Mouse (Mus musculus): ENCODE measurements around the gene Rps6kb2.
A peak's percentile ranks its signal among the peaks of the same experiment; 100 is the strongest.

Rps6kb2 gene

GRCm38 (mm10) chr19:4162646-4163542 lies at the start of gene Rps6kb2:
TSS of gene Rps6kb2 (minus strand) at chr19:4163354.
- DNase-seq = peak; percentile 96

DNA sequence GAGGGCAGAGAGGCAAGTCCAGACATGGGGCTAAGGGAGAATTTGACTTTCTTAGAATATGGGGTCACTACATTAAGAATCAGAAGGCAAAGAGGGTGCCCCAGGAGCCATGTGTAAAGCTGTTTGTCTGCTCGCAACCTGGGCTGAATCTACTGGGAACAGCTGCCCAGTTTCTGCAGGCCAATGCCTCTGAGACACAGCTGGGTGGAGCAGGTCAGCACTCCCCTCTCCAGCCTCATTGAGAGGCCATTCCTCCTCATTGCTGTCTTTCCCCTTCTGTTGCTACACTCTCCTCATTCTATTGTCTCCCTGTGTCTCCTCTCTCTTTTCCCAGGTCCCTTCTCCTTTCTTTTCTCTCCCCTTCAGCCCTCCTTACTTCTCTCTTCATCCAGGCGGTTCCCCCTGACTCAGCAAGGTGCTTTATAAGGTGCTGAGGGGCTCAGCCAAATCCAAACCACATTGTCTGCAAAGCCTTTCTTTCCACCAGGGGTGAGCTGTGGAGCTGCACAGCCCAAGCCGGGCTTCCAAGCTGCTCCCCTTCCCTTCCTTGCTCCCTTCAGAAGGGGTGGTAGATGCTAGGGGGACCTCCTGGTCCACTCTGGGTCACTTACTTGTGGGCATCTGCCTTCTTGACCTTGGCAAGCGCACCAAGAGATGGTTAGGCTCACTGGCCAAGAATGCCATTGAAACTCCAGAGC lies 48.9 kb upstream of the Rps6kb2 start:
- DNase-seq = no peak

DNA sequence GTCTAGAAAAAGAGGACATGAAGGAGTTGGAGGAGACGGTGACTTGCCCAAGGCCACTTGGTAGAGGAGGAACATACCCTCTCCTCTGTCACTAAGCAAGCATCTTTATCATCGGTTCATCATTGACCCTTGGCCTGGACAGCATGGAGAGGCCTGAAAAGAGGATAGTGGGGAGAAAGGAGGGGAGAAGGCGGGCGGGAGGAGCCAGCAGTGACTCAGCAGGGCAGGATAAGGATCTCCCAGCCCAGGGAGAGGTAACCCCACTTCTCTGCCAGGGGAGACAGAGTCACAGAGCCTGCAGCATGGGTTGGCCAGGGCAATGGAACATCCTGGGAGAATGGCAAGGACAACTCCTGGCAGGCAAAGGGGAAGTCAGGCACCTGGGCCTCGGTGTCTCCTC lies 45.4 kb upstream of the Rps6kb2 start:
- no peak for DNase-seq

DNA sequence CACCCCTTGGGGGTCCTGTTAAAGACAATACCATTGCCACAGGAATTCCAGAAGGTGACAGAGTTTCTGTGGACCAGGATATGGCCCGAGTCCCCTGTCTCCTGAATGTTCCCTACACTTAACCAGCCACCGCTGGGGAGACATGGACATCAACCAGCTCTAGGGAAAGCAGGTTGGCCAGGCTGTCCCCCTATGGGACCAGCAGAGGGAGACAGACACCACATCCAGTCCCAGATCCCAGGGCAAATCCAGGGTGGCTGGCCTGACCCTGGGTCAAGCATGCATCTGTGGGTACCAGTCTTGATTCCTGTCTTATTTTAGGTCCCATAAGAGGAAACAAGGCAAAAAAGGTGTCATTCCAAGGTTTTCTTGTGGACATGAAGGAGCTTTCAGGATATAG lies 43.8 kb upstream of the Rps6kb2 start:
- peak; percentile 67 for DNase-seq

GRCm38 (mm10) chr19:4204889-4205288 lies 41.7 kb upstream of the Rps6kb2 start:
- DNase-seq = no peak

DNA sequence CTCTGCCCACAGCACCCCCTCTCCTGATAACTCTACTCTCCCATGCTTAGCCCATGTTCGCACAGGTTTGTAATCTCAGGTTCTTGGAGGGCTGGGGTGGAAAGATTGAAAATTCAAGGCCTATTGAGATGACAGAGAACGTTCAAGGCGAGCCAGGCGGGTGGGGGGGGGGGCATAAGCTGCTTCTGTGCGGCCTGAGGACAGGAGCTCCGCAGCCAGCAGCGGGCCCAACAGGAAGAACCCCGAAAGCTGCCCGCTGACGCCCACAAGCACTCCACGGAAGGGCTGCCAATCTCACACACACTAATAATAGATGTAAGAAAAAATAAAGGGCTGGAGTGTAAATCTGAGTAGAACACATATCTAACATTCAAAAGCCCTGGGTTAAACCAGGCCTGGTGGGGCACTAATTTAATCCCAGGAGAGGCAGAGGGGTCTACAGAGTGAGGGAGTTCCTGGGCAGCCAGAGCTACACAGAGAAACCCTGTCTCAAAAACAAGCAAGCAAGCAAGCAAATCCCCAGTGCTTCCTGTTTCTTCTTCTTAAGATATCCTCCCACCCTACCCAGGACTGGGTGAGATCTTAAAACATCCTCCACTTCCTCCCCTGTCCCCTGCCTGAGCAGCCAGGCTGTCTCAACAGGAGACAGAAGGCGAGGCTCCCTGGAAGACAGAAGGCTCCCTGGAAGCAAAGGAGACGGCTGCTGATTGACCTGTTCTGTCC lies 40.6 kb upstream of the Rps6kb2 start:
- no peak for DNase-seq

GRCm38 (mm10) chr19:4203148-4203547 lies 40.0 kb upstream of the Rps6kb2 start:
- DNase-seq = no peak

GRCm38 (mm10) chr19:4202149-4202548 lies 39.0 kb upstream of the Rps6kb2 start:
- no peak for DNase-seq

GRCm38 (mm10) chr19:4201291-4201909 lies 38.2 kb upstream of the Rps6kb2 start, which contains the start of gene Rad9a:
TSS of gene Rad9a (minus strand) at chr19:4201662.
- DNase-seq = peak; percentile 97

DNA sequence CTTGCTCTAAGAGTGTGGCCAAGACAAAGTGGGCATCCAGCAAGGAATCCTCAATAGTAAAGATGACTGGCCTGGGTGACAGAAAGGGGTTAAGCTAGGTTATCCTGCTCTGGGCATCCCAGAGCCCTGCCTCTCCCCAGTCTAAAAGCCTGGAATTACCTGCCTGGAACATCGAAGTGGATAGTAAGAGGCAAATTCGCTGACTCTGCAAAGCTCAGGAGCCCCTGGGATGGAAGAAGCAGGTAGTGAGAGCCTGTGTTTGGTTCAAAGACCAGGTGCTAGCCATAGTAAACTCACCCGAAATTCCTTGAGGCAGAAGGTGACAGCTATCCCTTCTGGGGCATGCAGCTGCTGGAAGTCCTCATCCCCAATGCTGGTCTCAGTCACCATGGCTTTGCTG lies 34.0 kb upstream of the Rps6kb2 start:
- DNase-seq = no peak

DNA sequence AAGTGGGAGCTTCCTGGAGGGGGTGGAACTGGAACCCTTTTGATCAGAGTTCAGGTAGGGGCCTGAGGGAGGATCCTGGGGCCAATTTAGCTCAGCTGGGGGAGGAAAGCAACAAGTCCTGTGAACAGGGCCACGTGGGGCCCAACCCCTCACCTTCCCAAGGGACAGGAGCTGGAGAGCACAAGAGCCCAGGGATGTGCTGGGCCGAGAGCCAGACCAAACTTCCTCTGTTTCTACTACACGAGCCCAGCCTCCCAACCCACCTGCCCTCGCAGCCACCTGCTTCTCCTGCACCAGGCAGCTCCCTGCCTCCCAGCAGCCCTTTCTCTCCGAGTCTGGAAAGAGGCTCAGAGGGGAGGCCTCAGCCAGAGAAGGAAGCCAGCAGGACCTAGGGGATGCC lies 33.4 kb upstream of the Rps6kb2 start:
- peak; percentile 57 for DNase-seq

GRCm38 (mm10) chr19:4196048-4196447 lies 32.9 kb upstream of the Rps6kb2 start:
- DNase-seq = peak; percentile 39

GRCm38 (mm10) chr19:4194776-4195650 lies 31.9 kb upstream of the Rps6kb2 start:
- peak; percentile 89 for DNase-seq

DNA sequence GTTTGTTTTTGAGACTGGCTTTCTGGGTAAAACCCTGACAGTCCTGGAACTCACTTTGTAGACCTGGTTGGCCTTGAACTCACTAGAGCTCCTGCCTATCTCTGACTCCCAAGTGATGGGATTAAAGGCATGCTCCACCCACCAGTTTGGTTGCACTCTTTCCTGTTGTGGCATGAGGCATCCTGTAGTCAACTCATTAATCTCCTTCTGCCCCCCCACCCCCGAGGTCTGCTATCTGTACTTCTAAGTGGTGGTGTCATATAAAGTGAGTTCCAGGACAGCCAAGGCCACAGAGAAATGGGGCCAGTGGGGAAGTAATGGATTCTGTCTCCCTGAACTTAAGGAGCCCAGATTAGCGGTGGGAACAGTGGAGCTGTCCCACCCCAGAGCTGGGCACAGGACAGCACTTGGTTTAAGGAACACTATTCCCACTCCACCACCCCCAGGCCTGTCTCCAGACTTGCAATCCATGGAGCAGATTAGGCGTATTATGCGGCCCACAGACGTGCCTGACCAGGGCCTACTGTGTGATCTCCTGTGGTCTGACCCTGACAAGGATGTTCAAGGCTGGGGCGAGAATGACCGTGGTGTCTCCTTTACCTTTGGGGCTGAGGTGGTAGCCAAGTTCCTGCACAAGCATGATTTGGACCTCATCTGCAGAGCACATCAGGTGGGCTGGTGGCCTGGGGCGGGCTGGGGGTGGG lies 31.0 kb upstream of the Rps6kb2 start:
- DNase-seq = peak; percentile 52

DNA sequence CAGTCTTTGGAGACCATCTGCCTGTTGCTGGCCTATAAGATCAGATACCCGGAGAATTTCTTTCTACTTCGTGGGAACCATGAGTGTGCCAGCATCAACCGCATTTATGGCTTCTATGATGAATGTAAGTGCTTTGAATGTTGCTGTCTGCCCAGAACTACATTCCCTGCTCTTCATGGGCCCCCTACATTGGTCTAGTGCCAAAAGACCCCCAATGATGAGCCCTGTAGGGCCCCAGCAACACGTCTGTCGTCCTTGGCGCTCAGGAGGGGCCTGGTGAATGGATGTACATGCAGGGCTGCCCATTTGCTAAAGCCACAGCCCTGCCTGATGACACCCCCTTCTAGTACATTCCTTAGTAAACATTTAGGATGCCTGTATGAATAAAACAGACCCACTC lies 30.0 kb upstream of the Rps6kb2 start:
- peak; percentile 60 for DNase-seq

GRCm38 (mm10) chr19:4192251-4192985 lies 29.3 kb upstream of the Rps6kb2 start:
- DNase-seq = no peak

GRCm38 (mm10) chr19:4191528-4192250 lies 28.5 kb upstream of the Rps6kb2 start, which contains the start of gene Ppp1ca:
TSS of gene Ppp1ca (plus strand) at chr19:4192065.
- peak; percentile 90 for DNase-seq

DNA sequence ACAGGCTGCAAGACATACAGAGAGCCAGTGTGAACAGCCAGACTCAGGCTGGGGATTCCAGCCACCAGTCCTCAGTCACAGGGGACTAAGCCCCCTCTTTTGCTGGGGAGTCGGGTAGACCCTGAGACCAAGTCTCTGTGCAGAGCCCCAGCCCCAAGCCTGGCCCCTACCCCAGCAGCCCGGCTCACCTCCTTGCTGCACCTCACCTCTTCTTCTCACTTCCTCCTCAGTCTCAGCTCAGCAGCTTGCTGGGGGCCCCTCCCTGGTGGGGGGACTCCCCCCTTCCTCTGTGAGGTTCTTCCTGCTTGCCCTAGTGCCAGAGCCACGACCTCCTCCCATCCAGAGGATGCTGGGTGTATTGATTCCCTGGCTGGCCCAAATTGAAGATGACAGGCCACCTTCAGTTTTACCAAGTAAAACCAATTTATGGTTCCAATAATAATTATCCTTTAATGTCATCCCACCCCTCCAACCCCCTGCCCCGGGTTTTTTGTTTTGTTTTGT lies 27.7 kb upstream of the Rps6kb2 start, which contains the start of gene Tbc1d10c:
Gene Tbc1d10c, minus strand, starts transcription at position 454 of the 504 bp plus-strand sequence.
- DNase-seq = peak; percentile 68

GRCm38 (mm10) chr19:4189051-4189620 lies 26.0 kb upstream of the Rps6kb2 start:
- peak; percentile 46 for DNase-seq
